Mouse (Mus musculus) intestine, embryonic 14.5 days (tissue): Measurements from ENCODE around the gene 4933411K16Rik. TPM values are rescaled to one million over a fixed set of nuclear protein-coding genes. Genes with fewer than 3 reads are reported as not detected.
A peak's percentile ranks its signal among the peaks of the same experiment; 100 is the strongest.

Source experiments
- ATAC-seq: fragments of 200-750 bp; cut with Nextera tagmentation; replicated peaks from 2 replicates; pipeline ENCODE4 v1.8.0; 2017; ENCODE audit warnings: low read depth, moderate number of reproducible peaks, moderate TSS enrichment, moderate library complexity; ENCODE audit not compliant: low FRiP score, low TSS enrichment
- DNase-seq: peaks from one replicate; pipeline ENCODE4 v3.0.0-alpha.2; 2018; ENCODE audit warnings: low spot score
- H3K27ac ChIP-seq: fragments of 300-500 bp; sonication (generic); 2 replicates; pipeline ENCODE4 v1.5.1; 2014; ENCODE audit warnings: low read depth, mild to moderate bottlenecking, control low read depth
- H3K27me3 ChIP-seq: fragments of 300-500 bp; sonication (generic); replicated peaks from 2 replicates; pipeline ENCODE4 v1.6.1; 2014; ENCODE audit warnings: low read length, control low read depth; ENCODE audit not compliant: control insufficient read depth, insufficient read depth
- H3K36me3 ChIP-seq: fragments of 300-500 bp; sonication (generic); 2 replicates; pipeline ENCODE4 v1.6.1; 2014; ENCODE audit warnings: low read length, control low read depth; ENCODE audit not compliant: control insufficient read depth, insufficient read depth
- H3K4me1 ChIP-seq: fragments of 300-500 bp; sonication (generic); replicated peaks from 2 replicates; pipeline ENCODE4 v1.6.1; 2014; ENCODE audit warnings: low read length, control low read depth, mixed read lengths; ENCODE audit not compliant: control insufficient read depth, insufficient read depth
- H3K4me2 ChIP-seq: fragments of 300-500 bp; sonication (generic); 2 replicates; pipeline ENCODE4 v1.6.1; 2014; ENCODE audit warnings: low read length
- H3K4me3 ChIP-seq: fragments of 300-500 bp; sonication (generic); 2 replicates; pipeline ENCODE4 v1.5.1; 2014; ENCODE audit warnings: low read depth, low read length, control low read depth, mixed read lengths
- H3K9ac ChIP-seq: fragments of 300-500 bp; sonication (generic); 2 replicates; pipeline ENCODE4 v1.6.1; 2014; ENCODE audit warnings: mild to moderate bottlenecking, low read length
- H3K9me3 ChIP-seq: fragments of 300-500 bp; sonication (generic); 2 replicates; pipeline ENCODE4 v1.6.1; 2016; ENCODE audit warnings: low read length, control low read depth; ENCODE audit not compliant: control insufficient read depth
- WGBS: fragments of 180-500 bp; shearing (Covaris S2); extraction: QIAGEN DNeasy Blood & Tissue Kit; methylation state at CpG from one replicate; pipeline ENCODE4 v1.1.7; 2014; 5-methylcytosine and 5-hydroxymethylcytosine counted together
- polyA plus RNA-seq: library from polyadenylated mRNA; unstranded; fragments of >200 nt; fragmentation: Nextera tagmentation; extraction: Ambion mirVana; gene quantifications from 2 replicates; pipeline ENCODE4 v1.2.1, GENCODE M21; 2014

The 4933411K16Rik gene
- polyA plus RNA-seq, 1 experiment from 2014 or later = not detected

- Histone ChIP-seq H3K4me2 (no peak overlapping the region), H3K27me3 (no peaks in the 10 kb centered on the region), H3K9me3 (no peaks in the 10 kb centered on the region), H3K4me3 (no peak overlapping the region), H3K27ac (no peak overlapping the region), H3K9ac (no peak overlapping the region), H3K36me3 (no peaks in the 10 kb centered on the region; the same call in 1 of the 2 replicates), H3K4me1 (0 out of 2 replicates have a peak, but pooled peaks cover 4% of the 10 kb centered on the region)
- WGBS = 84% methylated on average over 5 of the region's 5 CpGs
- DNase-seq = no peak
- no peak for ATAC-seq
These were observed 20.9 kb upstream of the 4933411K16Rik start for GRCm38 (mm10) chr19:42031112-42031511.

- Histone ChIP-seq H3K4me2 (no peak overlapping the region), H3K4me3 (no peak overlapping the region), H3K9ac (no peak overlapping the region), H3K4me1 (0 out of 2 replicates have a peak, but pooled peaks cover 4% of the 10 kb centered on the region), H3K27ac (no peak overlapping the region), H3K27me3 (no peaks in the 10 kb centered on the region), H3K36me3 (no peaks in the 10 kb centered on the region; the same call in 1 of the 2 replicates), H3K9me3 (no peaks in the 10 kb centered on the region)
- DNase-seq = no peak
- ATAC-seq = no peak
- WGBS = 85% methylated on average over 14 of the region's 14 CpGs
These were observed 18.4 kb upstream of the 4933411K16Rik start for GRCm38 (mm10) chr19:42033611-42034010.

- DNase-seq = no peak
- H3K36me3 ChIP-seq = no peaks in the 10 kb centered on the region; the same call in 1 of the 2 replicates
- peak; percentile 24; the same call in 1 of the 2 replicates for ATAC-seq
- 67% methylated on average over 9 of the region's 9 CpGs for WGBS
- no peak overlapping the region for H3K9ac ChIP-seq
- no peaks in the 10 kb centered on the region for H3K27me3 ChIP-seq
- H3K4me1 ChIP-seq = 0 out of 2 replicates have a peak, but pooled peaks cover 4% of the 10 kb centered on the region
- no peak overlapping the region for H3K4me2 ChIP-seq
- no peaks in the 10 kb centered on the region for H3K9me3 ChIP-seq
- H3K27ac ChIP-seq = no peak overlapping the region
- H3K4me3 ChIP-seq = no peak overlapping the region
These were observed 17.8 kb upstream of the 4933411K16Rik start for GRCm38 (mm10) chr19:42034146-42034775.

DNA sequence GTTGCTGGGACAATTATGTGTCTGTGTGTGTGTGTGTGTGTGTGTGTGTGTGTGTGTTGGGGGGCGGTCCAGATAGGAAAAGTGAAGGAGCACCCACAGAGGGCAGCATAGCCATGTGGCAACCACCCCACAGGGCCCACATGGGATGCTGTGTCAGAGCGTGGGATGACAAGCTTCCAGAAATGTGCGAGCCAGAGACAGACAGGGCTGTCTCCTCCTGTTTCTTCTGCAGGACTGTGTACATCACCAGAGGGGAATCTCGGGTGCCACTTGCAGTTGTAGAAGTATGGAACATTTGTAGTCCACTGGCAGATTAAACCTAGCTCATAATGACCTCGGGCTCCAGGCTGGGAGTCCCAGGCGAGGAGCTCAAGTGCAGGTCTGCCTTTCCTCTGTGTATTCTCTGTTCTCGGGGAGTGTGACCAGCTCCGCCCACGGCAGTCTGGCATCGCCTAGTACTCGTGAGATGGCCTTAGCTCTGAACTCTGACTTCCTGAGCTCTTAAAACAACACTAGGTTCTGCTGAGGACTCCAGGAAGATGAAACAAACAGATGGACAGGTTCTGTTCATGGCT is 17.1 kb upstream of the 4933411K16Rik start:
- no peak overlapping the region for H3K4me2 ChIP-seq
- H3K9me3 ChIP-seq = no peaks in the 10 kb centered on the region
- H3K27me3 ChIP-seq = no peaks in the 10 kb centered on the region
- no peak overlapping the region for H3K9ac ChIP-seq
- ATAC-seq = no peak
- H3K36me3 ChIP-seq = no peaks in the 10 kb centered on the region; the same call in 1 of the 2 replicates
- DNase-seq = peak; percentile 63
- 0 out of 2 replicates have a peak, but pooled peaks cover 4% of the 10 kb centered on the region for H3K4me1 ChIP-seq
- no peak overlapping the region for H3K4me3 ChIP-seq
- 53% methylated on average over 11 of the region's 11 CpGs for WGBS
- no peak overlapping the region for H3K27ac ChIP-seq

GRCm38 (mm10) chr19:42035456-42036248 is 16.4 kb upstream of the 4933411K16Rik start, which contains the start of gene Ankrd2:
Gene Ankrd2 (plus strand): TSS chr19:42036000.
- 0 out of 2 replicates have a peak, but pooled peaks cover 4% of the 10 kb centered on the region for H3K4me1 ChIP-seq
- H3K4me3 ChIP-seq = no peak within 1 kb of the TSS
- H3K9me3 ChIP-seq = no peaks in the 10 kb centered on the region
- no peak within 1 kb of the TSS for H3K9ac ChIP-seq
- ATAC-seq (peak; percentile 78), DNase-seq (peak; percentile 88)
- H3K27me3 ChIP-seq = no peaks in the 10 kb centered on the region
- H3K27ac ChIP-seq = no peak within 1 kb of the TSS
- 66% methylated on average over 19 of the region's 19 CpGs for WGBS
- H3K4me2 ChIP-seq = no peak within 1 kb of the TSS
- no peaks in the 10 kb centered on the region; the same call in 1 of the 2 replicates for H3K36me3 ChIP-seq

DNA sequence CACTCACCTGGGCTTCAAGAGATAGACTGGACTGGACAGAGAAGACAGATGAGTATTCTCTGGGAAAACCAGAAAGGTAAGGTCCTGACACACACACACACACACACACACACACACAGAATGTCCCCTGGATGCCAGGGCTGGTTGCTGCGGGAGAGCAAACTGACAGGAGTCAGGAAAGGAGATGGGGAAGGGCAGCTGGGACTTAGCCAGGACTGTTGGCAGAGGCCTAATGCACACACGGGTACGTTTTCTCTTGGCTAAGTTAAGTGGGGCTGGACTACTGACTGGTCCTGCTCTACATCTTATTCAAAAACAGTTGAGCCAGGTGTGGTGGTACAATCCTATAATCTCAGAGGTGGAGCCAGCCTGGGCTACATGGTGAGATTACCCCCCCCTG is 15.7 kb upstream of the 4933411K16Rik start:
- Histone ChIP-seq H3K9ac (no peak overlapping the region), H3K36me3 (no peaks in the 10 kb centered on the region; the same call in 1 of the 2 replicates), H3K4me2 (no peak overlapping the region), H3K4me3 (no peak overlapping the region), H3K4me1 (0 out of 2 replicates have a peak, but pooled peaks cover 4% of the 10 kb centered on the region), H3K9me3 (no peaks in the 10 kb centered on the region), H3K27ac (no peak overlapping the region), H3K27me3 (no peaks in the 10 kb centered on the region)
- DNase-seq (no peak), ATAC-seq (no peak)
- WGBS = 74% methylated on average over 3 of the region's 3 CpGs

DNA sequence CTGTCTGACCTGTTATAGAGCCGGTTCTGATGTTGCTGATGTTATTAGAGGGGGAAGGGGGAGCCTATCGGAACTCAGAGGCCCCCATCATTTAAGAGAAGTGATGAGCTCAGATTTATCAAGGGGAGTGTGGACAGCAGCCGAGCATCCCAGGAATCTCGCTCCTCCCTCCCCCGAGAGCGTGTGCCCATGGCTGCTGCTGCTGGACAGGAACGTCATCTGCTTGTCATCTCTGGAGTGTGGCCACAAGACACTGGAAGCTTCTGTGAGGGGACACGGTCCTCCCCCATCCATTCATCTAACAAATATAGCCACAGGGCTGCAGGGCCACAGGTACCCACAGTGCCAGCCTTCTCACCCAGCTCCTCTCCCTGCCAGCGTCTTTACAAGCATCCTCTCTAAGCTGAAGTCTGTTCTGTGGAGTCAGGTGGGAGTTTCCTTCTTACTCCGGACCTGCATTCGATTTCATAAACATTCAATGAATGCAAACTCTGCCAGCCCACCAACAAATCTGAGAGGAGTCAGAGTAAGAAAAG is 14.8 kb upstream of the 4933411K16Rik start:
- H3K4me2 ChIP-seq = no peak overlapping the region
- no peak for DNase-seq
- no peak for ATAC-seq
- H3K9ac ChIP-seq = no peak overlapping the region
- 62% methylated on average over 11 of the region's 11 CpGs for WGBS
- H3K9me3 ChIP-seq = no peaks in the 10 kb centered on the region
- no peaks in the 10 kb centered on the region for H3K27me3 ChIP-seq
- H3K4me1 ChIP-seq = 0 out of 2 replicates have a peak, but pooled peaks cover 4% of the 10 kb centered on the region
- no peak overlapping the region for H3K4me3 ChIP-seq
- H3K36me3 ChIP-seq = no peaks in the 10 kb centered on the region; the same call in 1 of the 2 replicates
- no peak overlapping the region for H3K27ac ChIP-seq

DNA sequence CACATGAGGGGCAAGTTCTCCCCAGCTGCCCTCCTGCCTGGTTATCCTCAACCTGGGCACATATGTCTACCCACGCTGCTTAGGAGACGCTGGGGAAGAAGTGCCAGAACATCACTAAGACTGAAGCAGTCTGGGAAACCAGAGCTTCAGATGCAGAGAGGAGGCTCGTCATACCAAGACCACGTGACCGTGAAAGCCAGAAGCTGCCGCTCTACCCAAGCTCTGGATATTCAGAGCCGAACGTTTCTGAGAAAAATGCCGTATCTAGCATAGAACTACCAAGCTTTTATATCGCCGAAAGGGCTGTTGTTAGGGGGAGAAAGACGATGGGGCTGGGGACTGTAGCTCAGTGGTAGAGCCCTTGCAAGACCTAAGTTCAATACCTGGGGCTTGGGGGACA is 13.7 kb upstream of the 4933411K16Rik start:
- DNase-seq (no peak), ATAC-seq (no peak)
- Histone ChIP-seq H3K27me3 (no peaks in the 10 kb centered on the region), H3K4me2 (no peak overlapping the region), H3K36me3 (no peaks in the 10 kb centered on the region), H3K27ac (no peak overlapping the region), H3K4me1 (0 out of 2 replicates have a peak, but pooled peaks cover 4% of the 10 kb centered on the region), H3K9ac (no peak overlapping the region), H3K4me3 (no peak overlapping the region), H3K9me3 (no peaks in the 10 kb centered on the region)
- 86% methylated on average over 12 of the region's 12 CpGs for WGBS
